Mouse (Mus musculus) lung, postnatal 0 days (tissue): ENCODE measurements around the gene Rora.

Experiments
- CTCF ChIP-seq: IDR thresholded peaks from 2 replicates; pipeline ENCODE4 v1.5.1; 2016; ENCODE audit warnings: antibody characterized with exemption, mild to moderate bottlenecking
- EP300 ChIP-seq: IDR thresholded peaks from 2 replicates; pipeline ENCODE4 v1.6.1; 2016; ENCODE audit warnings: antibody characterized with exemption, mild to moderate bottlenecking, control low read depth

DNA sequence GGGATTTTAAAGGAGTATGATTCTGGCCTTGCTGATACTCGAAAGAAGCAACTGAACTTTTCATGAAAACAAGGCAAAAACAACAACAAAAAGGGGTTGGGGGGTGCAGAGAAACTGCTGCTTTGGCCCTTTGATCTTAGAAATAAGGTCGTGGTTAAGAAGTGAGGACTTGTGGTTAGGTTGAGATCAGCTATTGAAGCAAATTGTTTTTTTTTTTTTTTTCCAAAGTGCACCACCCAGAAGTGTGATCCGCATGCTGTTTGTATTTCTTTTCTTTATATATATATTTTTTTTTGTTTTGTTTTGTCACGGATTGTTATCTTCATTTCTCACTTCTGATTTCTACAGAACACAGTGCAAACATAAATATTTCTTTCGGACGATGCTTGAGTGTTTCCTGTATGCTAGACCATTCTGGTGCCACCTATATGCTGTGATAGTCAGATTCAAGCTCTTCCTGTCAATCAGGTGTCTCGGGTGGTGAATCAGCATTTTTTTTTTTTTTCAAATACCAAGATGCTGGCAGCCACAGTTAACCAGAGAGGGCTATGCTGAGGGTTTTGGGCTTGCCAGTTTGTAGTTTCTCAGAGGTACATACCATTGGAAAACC, 644.3 kb downstream of the Rora start:
- TF ChIP-seq CTCF (no peak), EP300 (no peak)
